In genomic region chr2:8012826-8013225, GRCm38 (mm10) we compare ENCODE assay signal across 22 mouse cellular contexts.
DNase-seq lines count a peak whose midpoint lies in the region; TF ChIP-seq lines count a peak whose summit lies in the region.
"Had no signal": no experiment of that assay in that cellular context is flagged by ENCODE, and none has a peak within 500 bp of the region (broad histone marks: within the 10 kb centered on the region; RNA-seq: fewer than 3 reads in every experiment).

No protein-coding gene starts in this region.

- TF ChIP-seq CTCF in cortical plate, adult 2 months (IDR thresholded peaks at IDR 0.05; ENCODE audit: extremely low read depth, insufficient read depth, low read length) = no peak

- no peak overlapping the region for H3K4me3 ChIP-seq in cortical plate, adult 2 months (ENCODE audit: insufficient read depth, low read length)
- H3K4me3 ChIP-seq: forebrain, embryonic 15.5 days; heart, adult 2 months; hindbrain, embryonic 15.5 days; intestine, embryonic 15.5 days; lung, embryonic 15.5 days; midbrain, embryonic 12.5 days; stomach, embryonic 15.5 days had no signal

- DNase-seq in layer of hippocampus, adult 18-20 months (ENCODE audit: low spot score in 2 of 2) = peak; percentile 41 to 56
- DNase-seq in layer of hippocampus, postnatal 25 days (ENCODE audit: extremely low spot score in 1 of 2, low spot score in 1 of 2) = no peak
- DNase-seq in layer of hippocampus, postnatal 36 days = peak; percentile 10 to 26
- peak; percentile 75 to 81 for DNase-seq in right cerebral cortex, adult 2 months (ENCODE audit: low spot score in 2 of 2)
- no peak for DNase-seq in ovary, adult 18-20 months (ENCODE audit: low spot score)
- no peak for DNase-seq in kidney, postnatal 25 days
- no peak for DNase-seq in heart, adult 11 months
- DNase-seq: adrenal gland, adult 8-10 months; cerebellum, adult 9-11 months; embryo, embryonic 11 days; heart, adult 2 months; heart, postnatal 36 days; kidney, adult 9 months; kidney, postnatal 36 days had no signal

- no peak for TF ChIP-seq POLR2A in cortical plate, adult 2 months (IDR thresholded peaks at IDR 0.05; ENCODE audit: extremely low read depth, insufficient read depth, low read length)

- peak overlapping the region; percentile 96 for H3K27ac ChIP-seq in cortical plate, adult 2 months (ENCODE audit: insufficient read depth, low read length)
- H3K27ac ChIP-seq: forebrain, embryonic 15.5 days; heart, adult 2 months; hindbrain, embryonic 15.5 days; intestine, embryonic 15.5 days; liver, embryonic 14.5 days; lung, embryonic 15.5 days; midbrain, embryonic 12.5 days; stomach, embryonic 15.5 days had no signal

- H3K4me1 ChIP-seq in cortical plate, adult 2 months (ENCODE audit: control insufficient read depth, insufficient read depth, low read length) = peaks cover 5% of the 10 kb centered on the region; the same call in 1 of the 2 replicates
- H3K4me1 ChIP-seq: forebrain, embryonic 15.5 days; hindbrain, embryonic 15.5 days; intestine, embryonic 15.5 days; lung, embryonic 15.5 days; midbrain, embryonic 12.5 days; stomach, embryonic 15.5 days had no signal

Comparison
In these comparisons a context has a peak if more than half of its experiments do, and no peak if none do; other contexts are left out.
1. DNase-seq: peak in layer of hippocampus, adult 18-20 months (2 of 2), layer of hippocampus, postnatal 36 days (2 of 2) and right cerebral cortex, adult 2 months (2 of 2); none in layer of hippocampus, postnatal 25 days (0 of 2), ovary, adult 18-20 months (single experiment), kidney, postnatal 25 days (0 of 2) and heart, adult 11 months (single experiment).